Mouse (Mus musculus): Measurements from ENCODE around the gene Sec14l4. TPM values are rescaled to one million over a fixed set of nuclear protein-coding genes. Genes with fewer than 3 reads are reported as not detected.

Sec14l4 gene
- polyA plus RNA-seq (2016; fragmentation: Nextera tagmentation; extraction: Ambion mirVana): 0.06 TPM in 1 of 2 replicates, not detected in the other

GRCm38 (mm10) chr11:4031126-4031941 is at the start of gene Sec14l4:
Gene Sec14l4, plus strand, starts transcription at chr11:4031462.
- no peak for DNase-seq (ENCODE audit: low spot score)
- H3K9me3 ChIP-seq (replicated peaks): no peaks in the 10 kb centered on the region
- 0 out of 2 replicates have a peak, but pooled peaks cover 3% of the 10 kb centered on the region for H3K4me1 ChIP-seq
- no peaks in the 10 kb centered on the region for H3K36me3 ChIP-seq
- H3K27ac ChIP-seq: no peak within 1 kb of the TSS
- H3K27me3 ChIP-seq (ENCODE audit: low read depth, poor library complexity, severe bottlenecking): peaks cover 27% of the 10 kb centered on the region
- H3K4me3 ChIP-seq: no peak within 1 kb of the TSS
- WGBS: 31% methylated on average over 16 of the region's 16 CpGs

- WGBS: 74% methylated on average over 6 of the region's 6 CpGs
- Histone ChIP-seq H3K36me3 (peaks cover 52% of the 10 kb centered on the region), H3K4me1 (peaks cover 22% of the 10 kb centered on the region), H3K27me3 (ENCODE audit: low read depth, poor library complexity, severe bottlenecking) (peaks cover 31% of the 10 kb centered on the region), H3K9me3 (replicated peaks) (no peaks in the 10 kb centered on the region), H3K27ac (no peak overlapping the region), H3K4me3 (no peak overlapping the region)
- no peak for DNase-seq (ENCODE audit: low spot score)
Measured at GRCm38 (mm10) chr11:3981536-3981935, 49.7 kb upstream of the Sec14l4 start.

GRCm38 (mm10) chr11:3982275-3983209 is 48.7 kb upstream of the Sec14l4 start:
- H3K27me3 ChIP-seq (ENCODE audit: low read depth, poor library complexity, severe bottlenecking): peaks cover 31% of the 10 kb centered on the region
- H3K4me1 ChIP-seq: peaks cover 22% of the 10 kb centered on the region
- 76% methylated on average over 7 of the region's 7 CpGs for WGBS
- peaks cover 42% of the 10 kb centered on the region for H3K36me3 ChIP-seq
- no peak overlapping the region for H3K4me3 ChIP-seq
- H3K9me3 ChIP-seq (replicated peaks): no peaks in the 10 kb centered on the region
- no peak overlapping the region for H3K27ac ChIP-seq
- DNase-seq (ENCODE audit: low spot score): no peak

- peak within 1 kb of the TSS; percentile 55 for H3K4me3 ChIP-seq
- DNase-seq (ENCODE audit: low spot score): peak; percentile 47
- H3K27me3 ChIP-seq (ENCODE audit: low read depth, poor library complexity, severe bottlenecking): peaks cover 31% of the 10 kb centered on the region
- H3K4me1 ChIP-seq: peaks cover 22% of the 10 kb centered on the region
- 2% methylated on average over 37 of the region's 37 CpGs for WGBS
- H3K9me3 ChIP-seq (replicated peaks): no peaks in the 10 kb centered on the region
- peaks cover 34% of the 10 kb centered on the region for H3K36me3 ChIP-seq
- peak within 1 kb of the TSS; percentile 54 for H3K27ac ChIP-seq
Measured at GRCm38 (mm10) chr11:3983291-3983862, 47.9 kb upstream of the Sec14l4 start, which contains the start of gene Gal3st1. Gene Gal3st1, plus strand, starts transcription at chr11:3983636.

GRCm38 (mm10) chr11:3983863-3984745 is 47.2 kb upstream of the Sec14l4 start:
- peaks cover 22% of the 10 kb centered on the region for H3K4me1 ChIP-seq
- WGBS: 6% methylated on average over 15 of the region's 15 CpGs
- peak overlapping the region; percentile 54 for H3K27ac ChIP-seq
- H3K36me3 ChIP-seq: peaks cover 27% of the 10 kb centered on the region
- DNase-seq (ENCODE audit: low spot score): peak; percentile 41
- H3K4me3 ChIP-seq: peak overlapping the region; percentile 55
- no peaks in the 10 kb centered on the region for H3K9me3 ChIP-seq (replicated peaks)
- H3K27me3 ChIP-seq (ENCODE audit: low read depth, poor library complexity, severe bottlenecking): peaks cover 31% of the 10 kb centered on the region

- Histone ChIP-seq H3K9me3 (replicated peaks) (no peaks in the 10 kb centered on the region), H3K4me3 (no peak overlapping the region), H3K4me1 (peaks cover 2% of the 10 kb centered on the region), H3K27me3 (ENCODE audit: low read depth, poor library complexity, severe bottlenecking) (peaks cover 9% of the 10 kb centered on the region; the same call in 1 of the 2 replicates), H3K27ac (no peak overlapping the region), H3K36me3 (no peaks in the 10 kb centered on the region)
- no peak for DNase-seq (ENCODE audit: low spot score)
- 64% methylated on average over 3 of the region's 3 CpGs for WGBS
Measured at GRCm38 (mm10) chr11:3989748-3990147, 41.5 kb upstream of the Sec14l4 start.

- no peaks in the 10 kb centered on the region for H3K36me3 ChIP-seq
Measured at GRCm38 (mm10) chr11:3993132-3993531, 38.1 kb upstream of the Sec14l4 start.

GRCm38 (mm10) chr11:3993914-3994313 is 37.3 kb upstream of the Sec14l4 start:
- Histone ChIP-seq H3K9me3 (replicated peaks) (no peaks in the 10 kb centered on the region), H3K27me3 (ENCODE audit: low read depth, poor library complexity, severe bottlenecking) (peaks cover 30% of the 10 kb centered on the region), H3K4me1 (peaks cover 13% of the 10 kb centered on the region), H3K4me3 (no peak overlapping the region), H3K27ac (no peak overlapping the region), H3K36me3 (no peaks in the 10 kb centered on the region)
- 78% methylated on average over 6 of the region's 6 CpGs for WGBS
- no peak for DNase-seq (ENCODE audit: low spot score)

More at GRCm38 (mm10) chr11:3993132-3993531, 38.1 kb upstream of the Sec14l4 start:
- peaks cover 22% of the 10 kb centered on the region for H3K27me3 ChIP-seq (ENCODE audit: low read depth, poor library complexity, severe bottlenecking)
- H3K4me3 ChIP-seq: no peak overlapping the region
- no peak overlapping the region for H3K27ac ChIP-seq
- peaks cover 5% of the 10 kb centered on the region for H3K4me1 ChIP-seq
- no peaks in the 10 kb centered on the region for H3K9me3 ChIP-seq (replicated peaks)
- DNase-seq (ENCODE audit: low spot score): no peak
- WGBS: 73% methylated on average over 6 of the region's 6 CpGs

- Histone ChIP-seq H3K27me3 (ENCODE audit: low read depth, poor library complexity, severe bottlenecking) (peaks cover 45% of the 10 kb centered on the region), H3K4me3 (no peak overlapping the region), H3K4me1 (peaks cover 26% of the 10 kb centered on the region), H3K9me3 (replicated peaks) (no peaks in the 10 kb centered on the region), H3K36me3 (no peaks in the 10 kb centered on the region), H3K27ac (no peak overlapping the region)
- no peak for DNase-seq (ENCODE audit: low spot score)
- 84% methylated on average over 5 of the region's 5 CpGs for WGBS
Measured at GRCm38 (mm10) chr11:3995511-3995910, 35.8 kb upstream of the Sec14l4 start.

- Histone ChIP-seq H3K27ac (no peak overlapping the region), H3K9me3 (replicated peaks) (no peaks in the 10 kb centered on the region), H3K27me3 (ENCODE audit: low read depth, poor library complexity, severe bottlenecking) (peaks cover 47% of the 10 kb centered on the region), H3K4me3 (no peak overlapping the region), H3K4me1 (peaks cover 26% of the 10 kb centered on the region), H3K36me3 (no peaks in the 10 kb centered on the region)
- no peak for DNase-seq (ENCODE audit: low spot score)
- 86% methylated on average over 3 of the region's 3 CpGs for WGBS
Measured at GRCm38 (mm10) chr11:3996840-3997239, 34.4 kb upstream of the Sec14l4 start.

GRCm38 (mm10) chr11:3997978-3998720 is 33.1 kb upstream of the Sec14l4 start:
- WGBS: 7% methylated on average over 66 of the region's 66 CpGs
- peaks cover 43% of the 10 kb centered on the region for H3K27me3 ChIP-seq (ENCODE audit: low read depth, poor library complexity, severe bottlenecking)
- peak; percentile 66 for DNase-seq (ENCODE audit: low spot score)

More at GRCm38 (mm10) chr11:3997978-3998720, 33.1 kb upstream of the Sec14l4 start:
- Histone ChIP-seq H3K27ac (peak overlapping the region; percentile 73), H3K9me3 (replicated peaks) (no peaks in the 10 kb centered on the region), H3K36me3 (no peaks in the 10 kb centered on the region), H3K4me1 (peaks cover 26% of the 10 kb centered on the region), H3K4me3 (peak overlapping the region; percentile 47)
